Mouse (Mus musculus) adrenal gland, adult 2 months (tissue): Measurements from ENCODE around the gene Olfr741. TPM values are rescaled to one million over a fixed set of nuclear protein-coding genes. Genes with fewer than 3 reads are reported as not detected.

Experiments used
- DNase-seq: peaks from one replicate; pipeline ENCODE4 v3.0.0; 2021
- long read RNA-seq: library from polyadenylated mRNA; stranded (forward); transcript quantifications from one replicate; pipeline ENCODE4 v2.0.0, GENCODE M21; 2021
- polyA plus RNA-seq: library from polyadenylated mRNA; depleted of rRNA; stranded (reverse); fragments of >200 nt; gene quantifications from 2 replicates; pipeline ENCODE4 v1.2.3, GENCODE M21; 2012; rRNA removed
- total RNA-seq, 2 experiments: library from RNA; stranded (reverse); gene quantifications; 2 replicates each; pipeline ENCODE4 v1.2.3; 2021

Olfr741 gene
- total RNA-seq: not detected
- polyA plus RNA-seq: not detected in 2 replicates
- long read RNA-seq: 0 reads

GRCm38 (mm10) chr14:50472438-50472837, at the start of gene Olfr741:
Olfr741 (plus strand) TSS chr14:50472738.
- no peak for DNase-seq

- no peak for DNase-seq
Observed at GRCm38 (mm10) chr14:50445245-50445644, 27.3 kb upstream of the Olfr741 start, which contains the start of gene Olfr740. Olfr740 (plus strand) TSS chr14:50445545.

GRCm38 (mm10) chr14:50478406-50478805, 5.9 kb downstream of the Olfr741 start:
- DNase-seq: no peak

- DNase-seq: no peak
Observed at GRCm38 (mm10) chr14:50503300-50503699, 30.8 kb downstream of the Olfr741 start, which contains the start of gene Olfr742. Olfr742 (plus strand) TSS chr14:50503600.

GRCm38 (mm10) chr14:50521539-50521938, 49.0 kb downstream of the Olfr741 start, which contains the start of gene Olfr743:
Olfr743 (plus strand) TSS chr14:50521839.
- DNase-seq: no peak

Other genes starting within 250 kb of the Olfr741 start
- not detected for gene Olfr731, start 230.9 kb upstream of the Olfr741 start, total RNA-seq
- gene Olfr731, start 230.9 kb upstream of the Olfr741 start, polyA plus RNA-seq: not detected in 2 replicates
- gene Olfr732, start 188.5 kb upstream of the Olfr741 start, total RNA-seq: under 1 TPM in 1 of 2 experiments, not detected in 1; 0.10 TPM
- not detected in 2 replicates for gene Olfr732, start 188.5 kb upstream of the Olfr741 start, polyA plus RNA-seq
- gene Olfr733, start 171.2 kb upstream of the Olfr741 start, total RNA-seq: not detected
- not detected in 2 replicates for gene Olfr733, start 171.2 kb upstream of the Olfr741 start, polyA plus RNA-seq
- gene Olfr734, start 146.0 kb upstream of the Olfr741 start, total RNA-seq: not detected
- not detected in 2 replicates for gene Olfr734, start 146.0 kb upstream of the Olfr741 start, polyA plus RNA-seq
- under 1 TPM in 1 of 2 experiments, not detected in 1; 0.21 TPM for gene Olfr735, start 123.9 kb upstream of the Olfr741 start, total RNA-seq
- not detected in 2 replicates for gene Olfr735, start 123.9 kb upstream of the Olfr741 start, polyA plus RNA-seq
- gene Tlr11, start 114.8 kb upstream of the Olfr741 start, total RNA-seq: under 1 TPM; 0.17 to 0.21 TPM
- gene Tlr11, start 114.8 kb upstream of the Olfr741 start, polyA plus RNA-seq: 0.08 and 0.11 TPM in 2 replicates
- not detected for gene Olfr736, start 91.6 kb upstream of the Olfr741 start, total RNA-seq
- gene Olfr736, start 91.6 kb upstream of the Olfr741 start, polyA plus RNA-seq: not detected in 2 replicates
- not detected for gene Olfr738, start 65.2 kb upstream of the Olfr741 start, total RNA-seq
- gene Olfr738, start 65.2 kb upstream of the Olfr741 start, polyA plus RNA-seq: not detected in 2 replicates
- gene Olfr739, start 54.1 kb upstream of the Olfr741 start, total RNA-seq: not detected
- gene Olfr739, start 54.1 kb upstream of the Olfr741 start, polyA plus RNA-seq: not detected in 2 replicates
- gene Olfr740, start 27.2 kb upstream of the Olfr741 start, total RNA-seq: not detected
- gene Olfr740, start 27.2 kb upstream of the Olfr741 start, polyA plus RNA-seq: not detected in 2 replicates
- not detected for gene Olfr742, start 30.9 kb downstream of the Olfr741 start, total RNA-seq
- gene Olfr742, start 30.9 kb downstream of the Olfr741 start, polyA plus RNA-seq: not detected in 2 replicates
- gene Olfr743, start 49.1 kb downstream of the Olfr741 start, total RNA-seq: not detected
- not detected in 2 replicates for gene Olfr743, start 49.1 kb downstream of the Olfr741 start, polyA plus RNA-seq
- not detected for gene Olfr744, start 142.1 kb downstream of the Olfr741 start, total RNA-seq
- not detected in 2 replicates for gene Olfr744, start 142.1 kb downstream of the Olfr741 start, polyA plus RNA-seq
- not detected for gene Olfr745, start 166.7 kb downstream of the Olfr741 start, total RNA-seq
- gene Olfr745, start 166.7 kb downstream of the Olfr741 start, polyA plus RNA-seq: not detected in 2 replicates
- not detected for gene Olfr746, start 174.3 kb downstream of the Olfr741 start, total RNA-seq
- not detected in 2 replicates for gene Olfr746, start 174.3 kb downstream of the Olfr741 start, polyA plus RNA-seq
- not detected for gene Olfr747, start 220.5 kb downstream of the Olfr741 start, total RNA-seq
- gene Olfr747, start 220.5 kb downstream of the Olfr741 start, polyA plus RNA-seq: not detected in 2 replicates
- not detected for gene Olfr748, start 234.6 kb downstream of the Olfr741 start, total RNA-seq
- not detected in 2 replicates for gene Olfr748, start 234.6 kb downstream of the Olfr741 start, polyA plus RNA-seq